Comparison of ENCODE assay signal across 1 mouse cellular context in genomic region chr13:69506341-69507086, GRCm38 (mm10).
TF ChIP-seq lines count a peak whose summit lies in the region.

No protein-coding gene starts in this region.

TF ChIP-seq in MEL, 35 proteins besides CTCF, POLR2A, EP300 and RAD21 (continued from another document):
- TF ChIP-seq SMC3 (IDR thresholded peaks at IDR 0.05; ENCODE audit: low read depth, low read length) (no peak), ZC3H11A (IDR thresholded peaks at IDR 0.05; ENCODE audit: low read depth, low read length) (no peak), KAT2A (conservative IDR thresholded peaks at IDR 0.05; ENCODE audit: low read depth, low read length) (no peak)
